Mouse (Mus musculus): ENCODE measurements around the gene Polrmt. TPM values are rescaled to one million over a fixed set of nuclear protein-coding genes. Genes with fewer than 3 reads are reported as not detected.
"Not testable (repeated sequence)": the region's sequence is repeated elsewhere in the genome, so short reads cannot be mapped to it uniquely, and the experiment has no call there.

Gene Polrmt
- polyA plus RNA-seq, 1 experiment: 50.0 TPM

DNA sequence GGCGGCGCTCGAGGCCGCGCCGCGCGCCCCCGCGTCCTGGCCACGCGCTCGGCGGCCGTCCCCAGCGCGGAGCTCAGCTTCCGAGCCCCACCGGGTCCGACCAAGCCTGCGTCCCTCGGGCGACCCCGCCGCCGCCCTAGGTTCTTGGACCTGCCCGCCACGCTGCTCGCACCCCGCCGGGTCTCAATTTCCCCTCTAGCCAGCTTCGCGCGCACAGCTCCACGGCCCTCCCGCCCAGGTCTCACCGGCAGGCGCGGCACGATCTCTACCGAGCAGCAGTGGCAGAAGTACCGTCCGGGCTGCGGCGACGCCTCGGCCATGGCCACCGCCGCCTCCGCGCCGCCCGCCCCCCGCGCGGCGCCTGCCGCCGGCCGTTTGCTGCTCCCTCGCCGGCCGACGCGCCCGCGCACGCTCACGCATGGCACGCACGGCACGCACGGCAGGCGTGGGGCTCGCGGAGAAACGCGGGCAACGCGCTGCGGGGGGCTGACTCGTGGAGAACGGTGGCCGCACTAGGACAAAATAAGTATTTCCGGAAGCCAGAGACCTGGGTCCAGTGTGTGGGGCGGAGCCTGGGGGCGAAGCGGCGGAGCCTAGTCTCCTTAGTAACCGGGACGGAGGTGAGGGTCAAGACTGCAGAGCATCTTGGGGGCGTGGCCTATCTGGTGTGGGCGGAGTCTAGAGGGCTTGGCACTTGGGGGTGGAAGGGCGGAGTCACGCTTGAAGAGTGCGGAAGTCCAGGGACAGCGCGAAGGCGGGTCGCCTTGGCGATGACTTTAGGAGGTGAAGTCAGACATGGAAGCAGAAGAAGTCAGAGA, 20.3 kb upstream of the Polrmt start, which contains the start of gene Rnf126:
Gene Rnf126, minus strand, starts transcription at position 445 of the 818 bp plus-strand sequence.
- Histone ChIP-seq H3K27me3 (ENCODE audit: control insufficient read depth, insufficient read depth, low read length) (no peaks in the 10 kb centered on the region), H3K27ac (ENCODE audit: insufficient read depth, low read depth, low read length) (peak within 1 kb of the TSS; percentile 74), H3K36me3 (ENCODE audit: control insufficient read depth, insufficient read depth, low read length) (peaks cover 9% of the 10 kb centered on the region), H3K4me3 (ENCODE audit: low read depth, low read length) (peak within 1 kb of the TSS; percentile 92), H3K4me1 (ENCODE audit: control insufficient read depth, insufficient read depth, insufficient read length, low read length) (peaks cover 24% of the 10 kb centered on the region)
- under 1% methylated on average over 101 of the region's 101 CpGs for WGBS
- peak; percentile 61; the same call in 1 of the 2 replicates for TF ChIP-seq POLR2A (IDR thresholded peaks at IDR 0.05; ENCODE audit: low read depth, low read length)
- TF ChIP-seq CTCF (IDR thresholded peaks at IDR 0.05; ENCODE audit: extremely low read depth, insufficient read length, insufficient replicate concordance, low read depth, low read length): no peak

DNA sequence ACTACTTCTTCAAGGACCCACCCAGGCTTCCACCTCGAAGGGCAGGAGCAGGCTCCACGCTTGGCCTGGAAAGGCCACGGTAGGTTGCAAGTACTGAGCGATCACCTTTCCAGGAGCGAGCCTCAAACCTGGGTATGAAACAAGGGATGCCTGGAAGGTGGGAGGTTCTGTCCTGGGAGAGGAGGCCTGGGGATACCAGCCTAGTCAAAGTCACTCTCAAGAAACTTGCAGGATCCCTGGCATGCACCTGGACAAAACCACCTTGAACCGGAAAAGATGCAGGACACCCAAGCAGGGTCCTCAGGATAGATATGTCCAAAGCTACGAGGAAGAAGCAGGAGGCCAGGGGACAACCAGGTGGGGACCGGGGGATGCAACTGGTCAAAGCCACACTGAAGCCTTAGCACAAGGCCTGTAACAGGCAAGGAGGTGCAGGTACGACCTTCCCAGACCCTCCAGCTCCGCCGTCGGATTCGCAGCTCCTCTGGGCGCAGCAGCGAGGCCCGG, 19.7 kb upstream of the Polrmt start:
- Histone ChIP-seq H3K27me3 (ENCODE audit: control insufficient read depth, insufficient read depth, low read length) (no peaks in the 10 kb centered on the region), H3K36me3 (ENCODE audit: control insufficient read depth, insufficient read depth, low read length) (peaks cover 16% of the 10 kb centered on the region), H3K4me3 (ENCODE audit: low read depth, low read length) (peak overlapping the region; percentile 92), H3K27ac (ENCODE audit: insufficient read depth, low read depth, low read length) (peak overlapping the region; percentile 60; the same call in 1 of the 2 replicates), H3K4me1 (ENCODE audit: control insufficient read depth, insufficient read depth, insufficient read length, low read length) (peaks cover 24% of the 10 kb centered on the region)
- TF ChIP-seq POLR2A (IDR thresholded peaks at IDR 0.05; ENCODE audit: low read depth, low read length): no peak
- TF ChIP-seq CTCF (IDR thresholded peaks at IDR 0.05; ENCODE audit: extremely low read depth, insufficient read length, insufficient replicate concordance, low read depth, low read length): no peak
- 3% methylated on average over 16 of the region's 16 CpGs for WGBS

DNA sequence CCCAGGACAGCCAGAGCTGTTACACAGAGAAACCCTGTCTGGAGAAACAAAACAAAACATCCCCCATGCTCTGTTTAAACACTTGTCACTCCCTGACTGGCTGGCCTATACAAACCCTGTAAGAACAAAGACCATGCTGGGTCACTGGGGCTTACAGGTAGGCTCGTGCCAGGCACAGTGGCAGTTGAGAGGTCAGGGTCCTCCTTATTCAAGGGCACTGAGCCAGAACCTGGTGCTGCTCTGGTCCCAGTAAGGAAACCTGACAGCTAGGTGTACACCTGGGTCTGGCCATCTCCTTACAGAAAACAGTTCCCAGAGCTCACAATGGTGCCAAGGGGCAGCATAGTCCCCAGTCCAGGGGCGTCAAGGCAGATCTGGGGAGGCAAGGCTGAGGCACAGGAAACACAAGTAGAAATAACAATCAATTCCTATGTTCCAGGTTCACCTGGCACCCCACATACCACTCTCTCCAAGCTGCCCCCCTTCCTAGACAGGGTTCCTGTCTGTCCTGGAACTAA, 18.9 kb upstream of the Polrmt start:
- 17% methylated on average over 2 of the region's 2 CpGs for WGBS
- Histone ChIP-seq H3K36me3 (ENCODE audit: control insufficient read depth, insufficient read depth, low read length) (peaks cover 22% of the 10 kb centered on the region), H3K4me1 (ENCODE audit: control insufficient read depth, insufficient read depth, insufficient read length, low read length) (peaks cover 24% of the 10 kb centered on the region), H3K4me3 (ENCODE audit: low read depth, low read length) (peak overlapping the region; percentile 92; the same call in 1 of the 2 replicates), H3K27me3 (ENCODE audit: control insufficient read depth, insufficient read depth, low read length) (no peaks in the 10 kb centered on the region), H3K27ac (ENCODE audit: insufficient read depth, low read depth, low read length) (no peak overlapping the region)
- no peak for TF ChIP-seq POLR2A (IDR thresholded peaks at IDR 0.05; ENCODE audit: low read depth, low read length)
- TF ChIP-seq CTCF (IDR thresholded peaks at IDR 0.05; ENCODE audit: extremely low read depth, insufficient read length, insufficient replicate concordance, low read depth, low read length): no peak

DNA sequence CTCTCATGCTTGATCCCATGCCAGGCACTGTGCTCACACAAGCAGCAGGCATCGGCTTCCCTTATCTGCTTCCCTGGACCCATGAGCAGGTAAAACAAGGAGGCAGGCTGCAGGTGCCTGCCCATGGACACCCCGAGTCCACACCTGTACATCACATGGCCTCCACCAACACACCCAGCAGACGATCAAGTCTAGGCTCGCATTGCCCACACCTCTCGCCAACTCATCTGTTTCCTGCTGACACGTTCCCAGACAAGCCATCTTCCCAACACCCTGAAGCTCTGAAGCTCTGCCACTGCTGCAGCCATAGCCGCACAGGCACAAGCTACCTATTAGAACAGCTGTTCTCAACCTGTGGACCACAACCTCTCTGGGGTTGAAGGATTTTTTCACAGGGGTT, 17.9 kb upstream of the Polrmt start:
- 33% methylated on average over 7 of the region's 7 CpGs for WGBS
- Histone ChIP-seq H3K4me1 (ENCODE audit: control insufficient read depth, insufficient read depth, insufficient read length, low read length) (peaks cover 24% of the 10 kb centered on the region), H3K27ac (ENCODE audit: insufficient read depth, low read depth, low read length) (no peak overlapping the region), H3K36me3 (ENCODE audit: control insufficient read depth, insufficient read depth, low read length) (peaks cover 25% of the 10 kb centered on the region), H3K4me3 (ENCODE audit: low read depth, low read length) (no peak overlapping the region), H3K27me3 (ENCODE audit: control insufficient read depth, insufficient read depth, low read length) (no peaks in the 10 kb centered on the region)
- TF ChIP-seq POLR2A (IDR thresholded peaks at IDR 0.05; ENCODE audit: low read depth, low read length): no peak
- no peak for TF ChIP-seq CTCF (IDR thresholded peaks at IDR 0.05; ENCODE audit: extremely low read depth, insufficient read length, insufficient replicate concordance, low read depth, low read length)

DNA sequence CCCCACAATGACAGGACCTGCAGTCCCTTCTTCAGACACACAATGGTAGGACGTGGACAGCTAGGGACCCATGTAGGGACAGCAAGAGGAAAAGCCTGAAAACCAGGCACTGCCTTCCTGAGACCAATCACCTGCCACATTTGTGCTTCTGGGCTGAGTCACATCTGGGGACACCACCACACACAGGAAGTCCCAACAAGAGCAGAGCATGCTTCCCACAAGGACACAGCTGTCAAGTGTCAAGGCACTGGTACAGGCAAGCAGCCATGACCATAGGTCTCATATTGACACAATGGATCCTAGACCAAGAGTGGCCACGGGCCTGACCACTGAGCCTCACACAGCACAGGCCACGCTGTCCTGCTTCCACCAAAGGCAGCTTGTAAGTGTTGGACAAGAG, 16.5 kb upstream of the Polrmt start:
- no peak overlapping the region for H3K4me3 ChIP-seq (ENCODE audit: low read depth, low read length)
- H3K4me1 ChIP-seq (ENCODE audit: control insufficient read depth, insufficient read depth, insufficient read length, low read length): peaks cover 22% of the 10 kb centered on the region
- WGBS: 70% methylated on average over 3 of the region's 3 CpGs
- H3K36me3 ChIP-seq (ENCODE audit: control insufficient read depth, insufficient read depth, low read length): peaks cover 38% of the 10 kb centered on the region
- TF ChIP-seq POLR2A (IDR thresholded peaks at IDR 0.05; ENCODE audit: low read depth, low read length): no peak
- TF ChIP-seq CTCF (IDR thresholded peaks at IDR 0.05; ENCODE audit: extremely low read depth, insufficient read length, insufficient replicate concordance, low read depth, low read length): no peak
- H3K27me3 ChIP-seq (ENCODE audit: control insufficient read depth, insufficient read depth, low read length): no peaks in the 10 kb centered on the region
- H3K27ac ChIP-seq (ENCODE audit: insufficient read depth, low read depth, low read length): no peak overlapping the region

DNA sequence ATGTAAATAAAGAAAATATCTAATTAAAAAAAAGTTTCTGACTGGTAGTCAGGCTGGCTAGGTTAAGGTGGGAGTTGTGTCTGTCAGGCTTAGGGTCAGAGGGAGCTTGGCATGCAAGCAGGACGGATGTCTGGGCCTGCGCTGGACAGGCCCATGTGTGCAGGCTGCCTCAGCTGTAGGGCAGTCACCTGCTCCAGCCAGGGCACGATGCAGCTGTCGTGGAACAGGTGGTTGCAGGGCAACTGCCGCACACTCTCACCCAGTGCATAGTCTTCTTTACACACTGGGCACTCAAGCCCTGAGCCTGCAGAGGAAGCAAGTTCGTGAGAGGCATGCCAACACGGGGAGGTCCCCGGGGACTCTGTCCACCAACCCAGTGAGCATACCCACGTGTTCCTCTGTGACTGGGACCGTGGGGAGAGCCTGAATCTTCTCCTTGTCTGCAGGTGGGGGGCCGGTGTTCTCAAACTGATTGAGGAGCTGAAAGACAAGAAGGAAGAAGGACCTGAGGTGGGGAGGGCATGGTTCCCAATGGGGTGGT, 14.3 kb upstream of the Polrmt start:
- H3K27ac ChIP-seq (ENCODE audit: insufficient read depth, low read depth, low read length): no peak overlapping the region
- peaks cover 46% of the 10 kb centered on the region for H3K36me3 ChIP-seq (ENCODE audit: control insufficient read depth, insufficient read depth, low read length)
- 91% methylated on average over 11 of the region's 11 CpGs for WGBS
- TF ChIP-seq POLR2A (IDR thresholded peaks at IDR 0.05; ENCODE audit: low read depth, low read length) (no peak), CTCF (IDR thresholded peaks at IDR 0.05; ENCODE audit: extremely low read depth, insufficient read length, insufficient replicate concordance, low read depth, low read length) (no peak)
- H3K27me3 ChIP-seq (ENCODE audit: control insufficient read depth, insufficient read depth, low read length): no peaks in the 10 kb centered on the region
- peaks cover 14% of the 10 kb centered on the region for H3K4me1 ChIP-seq (ENCODE audit: control insufficient read depth, insufficient read depth, insufficient read length, low read length)
- H3K4me3 ChIP-seq (ENCODE audit: low read depth, low read length): no peak overlapping the region

DNA sequence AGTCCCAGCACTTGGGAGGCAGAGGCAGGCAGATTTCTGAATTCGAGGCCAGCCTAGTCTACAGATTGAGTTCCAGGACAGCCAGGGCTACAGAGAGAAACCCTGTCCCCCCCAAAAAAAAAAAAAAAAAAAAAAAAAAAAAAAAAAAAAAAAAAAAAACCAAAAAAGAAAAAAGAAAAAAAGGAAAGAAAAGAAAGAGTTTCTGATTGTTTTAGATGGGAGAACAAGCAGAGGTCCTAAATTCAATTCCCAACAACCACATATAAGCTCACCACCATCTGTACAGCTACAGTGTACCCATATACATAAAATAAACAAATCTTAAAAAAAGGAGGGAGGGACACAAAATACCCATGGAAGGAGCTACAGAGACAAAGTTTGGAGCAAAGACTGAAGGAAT, 13.3 kb upstream of the Polrmt start:
- H3K36me3 ChIP-seq (ENCODE audit: control insufficient read depth, insufficient read depth, low read length): peaks cover 46% of the 10 kb centered on the region
- 85% methylated on average over 1 of the region's 1 CpGs for WGBS
- not testable (repeated sequence) for H3K4me1 ChIP-seq (ENCODE audit: control insufficient read depth, insufficient read depth, insufficient read length, low read length)

More for the DNA sequence above, 13.3 kb upstream of the Polrmt start:
- not testable (repeated sequence) for H3K4me3 ChIP-seq (ENCODE audit: low read depth, low read length); H3K27ac ChIP-seq (ENCODE audit: insufficient read depth, low read depth, low read length); H3K27me3 ChIP-seq (ENCODE audit: control insufficient read depth, insufficient read depth, low read length)

Measured in small intestine, adult 2 months (tissue).